Mouse (Mus musculus): Measurements from ENCODE around the gene Epha6. TPM values are rescaled to one million over a fixed set of nuclear protein-coding genes. Genes with fewer than 3 reads are reported as not detected.

Epha6 gene
- polyA plus RNA-seq, 1 experiment from 2014 or later: 1.3 TPM

- Histone ChIP-seq H3K27ac (no peak overlapping the region), H3K4me2 (no peak overlapping the region), H3K9me3 (no peaks in the 10 kb centered on the region), H3K36me3 (replicated peaks) (no peaks in the 10 kb centered on the region), H3K9ac (no peak overlapping the region), H3K27me3 (no peaks in the 10 kb centered on the region), H3K4me3 (replicated peaks) (no peak overlapping the region), H3K4me1 (no peaks in the 10 kb centered on the region)
- WGBS: 96% methylated on average over 3 of the region's 3 CpGs
- no peak for ATAC-seq (ENCODE audit: low FRiP score)
These were observed 518.4 kb downstream of the Epha6 start for GRCm38 (mm10) chr16:60086976-60087375.

GRCm38 (mm10) chr16:60070457-60071112 lies 534.7 kb downstream of the Epha6 start:
- Histone ChIP-seq H3K4me2 (no peak overlapping the region), H3K9ac (no peak overlapping the region), H3K27me3 (no peaks in the 10 kb centered on the region), H3K9me3 (no peaks in the 10 kb centered on the region), H3K4me1 (no peaks in the 10 kb centered on the region), H3K27ac (no peak overlapping the region), H3K4me3 (replicated peaks) (no peak overlapping the region), H3K36me3 (replicated peaks) (no peaks in the 10 kb centered on the region)
- WGBS: 90% methylated on average over 10 of the region's 10 CpGs
- ATAC-seq (ENCODE audit: low FRiP score): no peak

- no peak overlapping the region for H3K4me3 ChIP-seq (replicated peaks)
- H3K4me2 ChIP-seq: no peak overlapping the region
- ATAC-seq (ENCODE audit: low FRiP score): no peak
- H3K9me3 ChIP-seq: no peaks in the 10 kb centered on the region
- H3K27ac ChIP-seq: no peak overlapping the region
- no peak overlapping the region for H3K9ac ChIP-seq
- no peaks in the 10 kb centered on the region for H3K36me3 ChIP-seq (replicated peaks)
- H3K4me1 ChIP-seq: no peaks in the 10 kb centered on the region
- WGBS: 86% methylated on average over 1 of the region's 1 CpGs
- no peaks in the 10 kb centered on the region for H3K27me3 ChIP-seq
These were observed 561.5 kb downstream of the Epha6 start for GRCm38 (mm10) chr16:60043809-60044208.

- Histone ChIP-seq H3K36me3 (replicated peaks) (no peaks in the 10 kb centered on the region), H3K9ac (no peak overlapping the region), H3K27me3 (no peaks in the 10 kb centered on the region), H3K4me3 (replicated peaks) (no peak overlapping the region), H3K4me2 (no peak overlapping the region), H3K4me1 (no peaks in the 10 kb centered on the region), H3K27ac (no peak overlapping the region), H3K9me3 (no peaks in the 10 kb centered on the region)
- WGBS: 56% methylated on average over 1 of the region's 1 CpGs
- ATAC-seq (ENCODE audit: low FRiP score): no peak
These were observed 577.0 kb downstream of the Epha6 start for GRCm38 (mm10) chr16:60028381-60028780.

DNA sequence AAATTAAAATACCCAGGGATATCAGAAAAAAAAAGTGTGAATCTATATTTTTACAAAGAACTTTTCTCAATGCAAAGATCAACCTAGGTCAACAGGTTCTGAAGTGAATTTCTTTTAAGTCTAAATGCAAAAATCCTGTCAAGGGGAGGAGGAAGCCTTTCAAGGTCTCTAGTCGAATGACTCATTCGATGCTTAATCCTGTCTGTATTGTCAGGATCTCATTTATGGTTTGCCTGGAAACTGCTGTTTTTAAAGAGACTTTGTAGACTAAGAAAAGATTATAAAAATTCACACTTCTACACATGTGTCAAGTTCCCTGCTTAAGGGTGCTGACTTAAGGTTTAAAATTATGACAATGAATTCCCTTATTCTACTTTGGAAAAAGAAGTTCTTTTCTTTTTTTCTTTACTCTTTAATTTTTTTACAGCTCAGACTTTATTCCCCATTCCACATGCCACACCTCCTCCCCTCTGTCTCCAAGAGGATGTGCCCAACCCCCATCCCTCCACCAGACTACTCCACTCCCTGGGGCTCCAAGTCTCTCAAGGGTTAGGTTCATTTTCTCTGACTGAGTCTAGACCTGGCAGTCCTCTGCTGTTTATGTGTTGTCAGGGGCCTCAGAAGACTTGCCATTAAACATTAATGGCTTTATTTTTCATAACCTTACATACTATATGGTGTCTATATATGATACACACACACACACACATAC lies 598.3 kb downstream of the Epha6 start:
- H3K4me3 ChIP-seq (replicated peaks): no peak overlapping the region
- no peaks in the 10 kb centered on the region for H3K36me3 ChIP-seq (replicated peaks)
- H3K27me3 ChIP-seq: no peaks in the 10 kb centered on the region
- H3K4me2 ChIP-seq: no peak overlapping the region
- H3K4me1 ChIP-seq: no peaks in the 10 kb centered on the region
- 26% methylated on average over 2 of the region's 2 CpGs for WGBS
- ATAC-seq (ENCODE audit: low FRiP score): no peak
- H3K9me3 ChIP-seq: no peaks in the 10 kb centered on the region
- no peak overlapping the region for H3K27ac ChIP-seq
- H3K9ac ChIP-seq: no peak overlapping the region

GRCm38 (mm10) chr16:59969816-59970215 lies 635.5 kb downstream of the Epha6 start:
- no peaks in the 10 kb centered on the region for H3K4me1 ChIP-seq
- H3K9me3 ChIP-seq: no peaks in the 10 kb centered on the region
- H3K27ac ChIP-seq: no peak overlapping the region
- no peaks in the 10 kb centered on the region for H3K27me3 ChIP-seq
- peak; percentile 33; the same call in 1 of the 2 replicates for ATAC-seq (ENCODE audit: low FRiP score)
- no peak overlapping the region for H3K4me3 ChIP-seq (replicated peaks)
- WGBS: 31% methylated on average over 4 of the region's 4 CpGs
- H3K9ac ChIP-seq: no peak overlapping the region
- no peaks in the 10 kb centered on the region for H3K36me3 ChIP-seq (replicated peaks)
- no peak overlapping the region for H3K4me2 ChIP-seq

DNA sequence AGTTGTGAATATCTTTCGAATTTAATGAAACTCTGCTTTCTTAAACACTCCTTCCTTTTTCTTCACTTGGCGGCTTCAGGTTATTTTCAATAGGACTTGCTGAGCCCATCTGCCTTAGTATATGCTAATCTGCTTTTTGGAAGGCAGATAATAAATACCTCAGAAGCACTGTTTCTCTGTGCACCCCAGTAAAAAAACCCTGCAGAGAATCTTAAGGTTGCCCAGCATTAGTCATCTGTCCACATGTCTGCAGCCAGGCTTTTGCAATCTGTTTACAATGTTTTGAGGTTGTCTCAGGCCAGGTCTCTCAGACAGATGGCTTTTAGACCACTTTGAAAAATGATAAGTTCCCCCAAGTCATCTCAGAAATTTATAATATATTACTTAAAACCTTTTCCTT lies 649.6 kb downstream of the Epha6 start:
- H3K4me3 ChIP-seq (replicated peaks): no peak overlapping the region
- no peaks in the 10 kb centered on the region for H3K36me3 ChIP-seq (replicated peaks)
- no peaks in the 10 kb centered on the region for H3K27me3 ChIP-seq
- no peaks in the 10 kb centered on the region for H3K9me3 ChIP-seq
- no peak overlapping the region for H3K9ac ChIP-seq
- no peak overlapping the region for H3K4me2 ChIP-seq
- no peak for ATAC-seq (ENCODE audit: low FRiP score)
- no peaks in the 10 kb centered on the region for H3K4me1 ChIP-seq
- WGBS: 93% methylated on average over 2 of the region's 2 CpGs
- H3K27ac ChIP-seq: no peak overlapping the region

GRCm38 (mm10) chr16:59923696-59924095 lies 681.6 kb downstream of the Epha6 start:
- WGBS: 96% methylated on average over 4 of the region's 4 CpGs
- ATAC-seq (ENCODE audit: low FRiP score): no peak
- no peak overlapping the region for H3K27ac ChIP-seq

GRCm38 (mm10) chr16:59880073-59880472 lies 725.3 kb downstream of the Epha6 start:
- Histone ChIP-seq H3K9ac (no peak overlapping the region), H3K4me2 (no peak overlapping the region), H3K9me3 (no peaks in the 10 kb centered on the region), H3K4me3 (replicated peaks) (no peak overlapping the region), H3K27me3 (no peaks in the 10 kb centered on the region), H3K27ac (no peak overlapping the region), H3K4me1 (no peaks in the 10 kb centered on the region), H3K36me3 (replicated peaks) (no peaks in the 10 kb centered on the region)
- 96% methylated on average over 13 of the region's 13 CpGs for WGBS
- ATAC-seq (ENCODE audit: low FRiP score): no peak

More at GRCm38 (mm10) chr16:59923696-59924095, 681.6 kb downstream of the Epha6 start:
- Histone ChIP-seq H3K36me3 (replicated peaks) (no peaks in the 10 kb centered on the region), H3K4me3 (replicated peaks) (no peak overlapping the region), H3K4me1 (no peaks in the 10 kb centered on the region), H3K4me2 (no peak overlapping the region), H3K9ac (no peak overlapping the region), H3K27me3 (no peaks in the 10 kb centered on the region), H3K9me3 (no peaks in the 10 kb centered on the region)

GRCm38 (mm10) chr16:59871792-59872191 lies 733.5 kb downstream of the Epha6 start:
- H3K4me1 ChIP-seq: no peaks in the 10 kb centered on the region
- no peaks in the 10 kb centered on the region for H3K9me3 ChIP-seq
- no peak overlapping the region for H3K9ac ChIP-seq
- no peak overlapping the region for H3K4me2 ChIP-seq
- H3K27ac ChIP-seq: no peak overlapping the region
- no peaks in the 10 kb centered on the region for H3K36me3 ChIP-seq (replicated peaks)
- WGBS: 95% methylated on average over 3 of the region's 3 CpGs
- H3K4me3 ChIP-seq (replicated peaks): no peak overlapping the region
- no peak for ATAC-seq (ENCODE audit: low FRiP score)
- no peaks in the 10 kb centered on the region for H3K27me3 ChIP-seq

DNA sequence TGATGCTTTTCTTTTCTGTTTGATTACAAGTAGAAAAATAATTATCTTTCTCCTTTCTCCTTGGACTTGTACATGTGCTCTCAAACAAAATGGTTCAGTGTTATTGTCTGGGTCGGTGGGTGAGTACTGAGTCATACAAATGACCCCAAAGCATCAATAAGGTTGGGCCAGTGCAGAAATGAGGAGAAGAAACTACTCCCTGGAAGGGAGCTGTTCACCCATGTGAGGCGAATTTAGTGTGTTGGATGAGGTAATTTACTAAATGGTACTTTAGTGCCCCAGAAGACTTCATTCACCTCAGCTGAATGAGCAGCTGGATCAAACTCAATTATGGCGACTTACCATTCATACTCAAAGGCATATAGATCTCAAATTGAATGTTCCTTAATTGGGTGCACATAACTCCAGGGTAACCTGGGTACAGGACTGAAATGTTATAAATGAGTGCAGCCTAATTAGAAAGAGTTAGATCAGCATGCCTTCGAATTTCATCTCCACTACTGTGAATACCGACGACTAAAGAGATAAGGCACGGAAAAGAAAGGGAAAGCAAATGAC lies 751.1 kb downstream of the Epha6 start:
- peak; percentile 93 for ATAC-seq (ENCODE audit: low FRiP score)
- Histone ChIP-seq H3K9ac (no peak overlapping the region), H3K4me2 (no peak overlapping the region), H3K4me1 (peaks cover 9% of the 10 kb centered on the region; the same call in 1 of the 2 replicates), H3K27ac (no peak overlapping the region), H3K27me3 (no peaks in the 10 kb centered on the region), H3K36me3 (replicated peaks) (no peaks in the 10 kb centered on the region), H3K9me3 (no peaks in the 10 kb centered on the region), H3K4me3 (replicated peaks) (no peak overlapping the region)
- WGBS: 12% methylated on average over 7 of the region's 7 CpGs

DNA sequence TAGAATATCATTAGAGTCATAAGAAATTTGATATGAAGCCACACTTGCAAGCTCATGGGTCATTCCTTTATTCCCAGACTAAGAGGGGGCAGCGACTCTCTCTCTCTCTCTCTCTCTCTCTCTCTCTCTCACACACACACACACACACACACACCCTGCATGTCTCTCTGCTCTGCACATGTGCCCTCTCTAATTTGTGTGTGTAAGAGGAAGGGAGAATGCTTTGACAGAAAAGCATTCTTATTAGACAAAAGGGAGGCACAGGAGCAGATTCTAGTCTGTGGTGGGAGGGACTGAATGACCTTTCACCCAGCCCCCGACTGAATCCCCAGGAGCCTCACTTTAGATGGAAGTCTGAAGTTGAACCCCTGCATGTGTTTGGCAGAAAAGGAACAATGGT lies 752.6 kb downstream of the Epha6 start:
- H3K27ac ChIP-seq: no peak overlapping the region
- H3K27me3 ChIP-seq: no peaks in the 10 kb centered on the region
- 0 out of 2 replicates have a peak, but pooled peaks have one; percentile 9 for ATAC-seq (ENCODE audit: low FRiP score)
- no peak overlapping the region for H3K4me3 ChIP-seq (replicated peaks)
- no peak overlapping the region for H3K9ac ChIP-seq
- no peaks in the 10 kb centered on the region for H3K9me3 ChIP-seq
- no peaks in the 10 kb centered on the region for H3K36me3 ChIP-seq (replicated peaks)
- WGBS: 14% methylated on average over 2 of the region's 2 CpGs
- no peak overlapping the region for H3K4me2 ChIP-seq
- H3K4me1 ChIP-seq: peaks cover 9% of the 10 kb centered on the region; the same call in 1 of the 2 replicates

Data from forebrain, embryonic 12.5 days (tissue).